Mouse (Mus musculus): ENCODE data around the gene F2rl2. TPM values are rescaled to one million over a fixed set of nuclear protein-coding genes. Genes with fewer than 3 reads are reported as not detected.

Gene F2rl2
- total and polyA plus RNA-seq, 3 experiments, result 0.08 TPM; not detected in 2

- Histone ChIP-seq H3K4me2 (ENCODE audit: insufficient read depth, low read depth, poor library complexity, severe bottlenecking) (no peak overlapping the region), H3K79me2 (replicated peaks; ENCODE audit: control insufficient read depth, extremely low read depth, insufficient read depth, poor library complexity, severe bottlenecking) (no peaks in the 10 kb centered on the region), H3K27me3 (replicated peaks) (peaks cover 1% of the 10 kb centered on the region), H3K36me3 (replicated peaks in 1 of 2; ENCODE audit: control insufficient read depth in 1 of 2, insufficient read depth in 1 of 2, low read length in 1 of 2) (no peaks in the 10 kb centered on the region), H3K27ac (ENCODE audit: insufficient read depth, low read depth) (no peak overlapping the region), H3K9ac (ENCODE audit: insufficient read depth, low read depth) (no peak overlapping the region), H3K4me3 (replicated peaks in 1 of 3; ENCODE audit: low read depth in 2 of 3, low read length in 2 of 3, poor library complexity in 1 of 3) (no peak overlapping the region), H3K9me3 (replicated peaks; ENCODE audit: low read length) (peaks cover 5% of the 10 kb centered on the region), H3K4me1 (ENCODE audit: control insufficient read depth in 1 of 2, insufficient read depth in 2 of 2) (no peaks in the 10 kb centered on the region)
- TF ChIP-seq POLR2AphosphoS2 (IDR thresholded peaks at IDR 0.05; ENCODE audit: low read depth, low read length) (no peak), MXI1 (IDR thresholded peaks at IDR 0.05; ENCODE audit: low read depth, low read length) (no peak), CHD1 (IDR thresholded peaks at IDR 0.05; ENCODE audit: low read depth, low read length) (no peak), MAX (IDR thresholded peaks at IDR 0.05; ENCODE audit: low read length) (no peak), EP300 (IDR thresholded peaks at IDR 0.05; ENCODE audit: low read length) (no peak), UBTF (IDR thresholded peaks at IDR 0.05; ENCODE audit: low read depth, low read length) (no peak), MEF2A (IDR thresholded peaks at IDR 0.05; ENCODE audit: borderline replicate concordance, low read depth, low read length) (no peak), CTCF (conservative IDR thresholded peaks at IDR 0.05 in 1 of 2, IDR thresholded peaks at IDR 0.05 in 1 of 2; ENCODE audit: low read depth in 2 of 2, low read length in 2 of 2) (no peak), ZKSCAN1 (IDR thresholded peaks at IDR 0.05; ENCODE audit: borderline replicate concordance, low read depth, low read length) (no peak), HCFC1 (IDR thresholded peaks at IDR 0.05; ENCODE audit: low read depth, low read length) (no peak), IRF4 (IDR thresholded peaks at IDR 0.05; ENCODE audit: low read depth, low read length) (no peak), TCF12 (IDR thresholded peaks at IDR 0.05; ENCODE audit: low read depth, low read length) (no peak), PAX5 (IDR thresholded peaks at IDR 0.05; ENCODE audit: low read length) (no peak)
- in situ Hi-C loops (cut with MboI; ENCODE audit: low pct_ligation_motif_present, low pct_unique_long_range_greater_than_20kb, low sequenced_read_pairs) (no loop called here), dilution Hi-C loops (cut with MboI; ENCODE audit: extremely low pct_ligation_motif_present, extremely low pct_unique_long_range_greater_than_20kb, low sequenced_read_pairs) (no loop called here)
- no peak for DNase-seq (ENCODE audit: extremely low read depth)
These were observed 37.2 kb upstream of the F2rl2 start for GRCm38 (mm10) chr13:95659432-95659831.

- dilution Hi-C loops (cut with MboI; ENCODE audit: extremely low pct_ligation_motif_present, extremely low pct_unique_long_range_greater_than_20kb, low sequenced_read_pairs), result no loop called here
- no peak overlapping the region for H3K27ac ChIP-seq (ENCODE audit: insufficient read depth, low read depth)
- in situ Hi-C loops (cut with MboI; ENCODE audit: low pct_ligation_motif_present, low pct_unique_long_range_greater_than_20kb, low sequenced_read_pairs), result no loop called here
- peaks cover 5% of the 10 kb centered on the region for H3K9me3 ChIP-seq (replicated peaks; ENCODE audit: low read length)
- H3K9ac ChIP-seq (ENCODE audit: insufficient read depth, low read depth), result no peak overlapping the region
- H3K4me2 ChIP-seq (ENCODE audit: insufficient read depth, low read depth, poor library complexity, severe bottlenecking), result no peak overlapping the region
- TF ChIP-seq GABPA (IDR thresholded peaks at IDR 0.05; ENCODE audit: insufficient replicate concordance, low read depth, low read length), result no peak
- TF ChIP-seq EP300 (IDR thresholded peaks at IDR 0.05; ENCODE audit: low read length), result no peak
- TF ChIP-seq RCOR1 (conservative IDR thresholded peaks at IDR 0.05; ENCODE audit: low read depth, low read length), result no peak
- TF ChIP-seq MAX (IDR thresholded peaks at IDR 0.05; ENCODE audit: low read length), result no peak
- TF ChIP-seq POLR2A (IDR thresholded peaks at IDR 0.05; ENCODE audit: low read depth, low read length), result no peak
- TF ChIP-seq IRF4 (IDR thresholded peaks at IDR 0.05; ENCODE audit: low read depth, low read length), result no peak
- no peak for TF ChIP-seq BHLHE40 (IDR thresholded peaks at IDR 0.05; ENCODE audit: low read depth, low read length)
- no peak for TF ChIP-seq MXI1 (IDR thresholded peaks at IDR 0.05; ENCODE audit: low read depth, low read length)
- TF ChIP-seq ETS1 (conservative IDR thresholded peaks at IDR 0.05; ENCODE audit: low read depth, low read length), result no peak
- no peaks in the 10 kb centered on the region for H3K27me3 ChIP-seq (replicated peaks)
- no peak overlapping the region for H3K4me3 ChIP-seq (replicated peaks in 1 of 3; ENCODE audit: low read depth in 2 of 3, low read length in 2 of 3, poor library complexity in 1 of 3)
- no peaks in the 10 kb centered on the region for H3K36me3 ChIP-seq (replicated peaks in 1 of 2; ENCODE audit: control insufficient read depth in 1 of 2, insufficient read depth in 1 of 2, low read length in 1 of 2)
- H3K4me1 ChIP-seq (ENCODE audit: control insufficient read depth in 1 of 2, insufficient read depth in 2 of 2), result no peaks in the 10 kb centered on the region
- no peaks in the 10 kb centered on the region for H3K79me2 ChIP-seq (replicated peaks; ENCODE audit: control insufficient read depth, extremely low read depth, insufficient read depth, poor library complexity, severe bottlenecking)
- no peak for DNase-seq (ENCODE audit: extremely low read depth)
These were observed 32.8 kb upstream of the F2rl2 start for GRCm38 (mm10) chr13:95663834-95664233.
